Mouse (Mus musculus): ENCODE data around the gene Eif4e3.

Gene Eif4e3

DNA sequence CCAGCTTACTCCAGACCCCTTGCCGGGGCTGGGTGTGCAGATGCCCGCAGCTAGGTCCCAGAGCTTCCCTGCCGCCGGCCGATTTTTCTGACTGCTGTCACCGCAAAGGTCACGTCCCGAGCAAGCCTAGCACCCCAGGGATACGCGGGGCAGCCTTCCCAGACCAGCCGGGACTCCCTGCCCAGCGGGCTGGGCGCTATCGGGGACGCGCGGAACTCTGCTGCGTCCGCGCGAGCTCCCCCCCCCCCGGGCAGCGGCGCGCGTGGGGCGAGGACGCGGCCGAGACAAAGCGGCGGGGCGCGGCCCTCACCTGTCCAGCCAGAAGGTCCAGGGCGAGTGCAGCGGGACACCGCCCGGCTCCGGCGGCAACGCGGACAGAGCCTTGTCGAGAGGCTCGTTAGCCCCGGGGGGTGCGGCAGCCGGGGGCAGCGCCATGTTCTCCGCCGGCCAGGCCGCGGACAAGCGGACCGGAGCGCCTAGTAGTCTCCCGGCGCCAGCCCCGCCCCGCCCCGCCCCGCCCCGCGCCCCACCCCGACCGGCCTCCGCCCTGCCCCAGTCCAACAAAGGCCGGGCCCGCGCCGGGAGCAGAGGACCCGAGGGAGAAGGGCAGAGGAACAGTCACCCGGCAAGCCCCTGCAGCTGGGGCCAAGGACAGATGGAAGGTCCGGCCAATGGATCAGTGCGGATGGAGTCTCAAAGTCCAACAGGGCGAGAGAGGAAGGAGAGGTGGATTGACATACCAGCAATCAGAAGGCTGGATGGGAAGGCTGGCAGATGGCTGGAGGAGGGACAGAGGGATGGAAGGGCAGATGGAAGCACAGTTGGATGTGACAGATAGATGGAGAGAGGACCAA is at the start of gene Eif4e3, which contains the start of gene Gm20696:
TSS of gene Eif4e3 (minus strand) at position 454 of the 854 bp plus-strand sequence.
TSS of gene Gm20696 (minus strand) at position 480 of the 854 bp plus-strand sequence.
- DNase-seq: no peak

- DNase-seq: no peak
These were observed 49.3 kb upstream of the Eif4e3 start for GRCm38 (mm10) chr6:99715913-99716312.

GRCm38 (mm10) chr6:99715191-99715590 is 48.6 kb upstream of the Eif4e3 start:
- no peak for DNase-seq

DNA sequence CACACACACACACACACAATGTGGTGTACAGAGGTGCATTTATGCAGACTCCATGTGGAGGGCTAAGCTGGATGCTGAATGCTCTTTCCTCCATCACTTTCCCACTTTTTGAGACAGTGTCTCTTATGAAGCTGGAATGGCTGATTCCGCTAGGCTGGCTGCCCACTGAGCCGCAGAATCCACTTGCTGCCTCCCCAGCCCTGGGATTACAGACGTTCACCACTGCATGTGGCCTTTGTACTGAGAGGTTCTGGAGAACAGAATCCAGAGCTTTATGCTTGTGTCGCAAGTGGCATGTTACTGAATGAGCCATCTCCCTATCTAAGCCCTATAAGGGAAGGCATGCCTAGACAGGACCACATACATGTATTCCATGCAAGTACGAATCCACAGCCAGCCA is 46.7 kb upstream of the Eif4e3 start:
- no peak for DNase-seq

- no peak for DNase-seq
These were observed 45.1 kb upstream of the Eif4e3 start for GRCm38 (mm10) chr6:99711576-99712101.

- no peak for DNase-seq
These were observed 33.9 kb upstream of the Eif4e3 start for GRCm38 (mm10) chr6:99700484-99700883.

GRCm38 (mm10) chr6:99692916-99693841 is 26.6 kb upstream of the Eif4e3 start:
- peak; percentile 57 for DNase-seq

- peak; percentile 75 for DNase-seq
These were observed 25.8 kb upstream of the Eif4e3 start, which contains the start of gene Gpr27 for GRCm38 (mm10) chr6:99692206-99692915. Gene Gpr27 (plus strand): TSS chr6:99692679.

DNA sequence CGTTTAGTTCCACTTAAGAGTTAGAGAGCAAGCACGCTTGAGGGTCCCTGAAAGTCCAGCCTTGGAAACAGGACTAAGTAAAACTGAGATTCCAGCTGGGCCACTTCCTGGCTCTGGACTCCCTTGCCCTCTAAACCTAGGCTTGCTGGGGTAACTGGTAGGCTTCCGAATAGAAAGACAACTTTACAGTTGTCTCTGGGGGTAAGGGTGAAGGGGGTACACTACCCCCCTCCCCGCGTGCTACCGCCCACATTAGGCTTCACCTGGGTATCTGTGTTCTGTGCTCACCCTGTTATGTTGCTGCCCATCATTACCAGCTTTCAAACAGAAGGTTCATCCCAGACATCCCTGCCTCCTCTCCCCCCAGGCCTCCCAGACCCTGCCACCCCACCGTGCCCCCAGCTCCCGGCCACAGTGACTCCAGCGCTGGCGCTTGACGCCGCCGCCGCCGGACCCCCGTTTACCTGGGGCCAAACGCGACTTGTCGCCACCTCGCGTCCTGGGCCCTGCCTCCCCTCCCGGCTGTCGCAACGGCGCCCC is 25.2 kb upstream of the Eif4e3 start:
- peak; percentile 25 for DNase-seq

DNA sequence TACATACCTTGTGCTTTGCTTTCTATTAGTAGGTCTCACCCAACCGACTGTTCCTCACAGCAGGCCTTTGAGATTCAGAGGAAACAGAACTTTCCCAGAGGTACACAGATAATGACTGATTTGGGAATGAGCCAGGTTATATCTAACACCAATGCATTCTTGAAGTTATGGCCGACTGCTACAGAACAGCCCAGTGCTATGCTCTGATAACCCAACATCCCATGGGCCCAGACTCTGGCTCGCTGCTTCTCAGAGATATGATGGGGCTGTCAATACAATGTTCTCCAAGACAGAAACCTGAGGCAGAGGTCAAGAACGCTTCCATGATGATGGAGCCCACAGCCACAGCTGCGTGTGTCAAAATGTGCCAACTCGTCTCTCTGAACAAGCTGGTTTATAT is 21.9 kb upstream of the Eif4e3 start:
- DNase-seq: no peak

GRCm38 (mm10) chr6:99684899-99685298 is 18.3 kb upstream of the Eif4e3 start:
- no peak for DNase-seq

GRCm38 (mm10) chr6:99683974-99684373 is 17.4 kb upstream of the Eif4e3 start:
- DNase-seq: no peak

- no peak for DNase-seq
These were observed 11.5 kb upstream of the Eif4e3 start for GRCm38 (mm10) chr6:99678108-99678507.

DNA sequence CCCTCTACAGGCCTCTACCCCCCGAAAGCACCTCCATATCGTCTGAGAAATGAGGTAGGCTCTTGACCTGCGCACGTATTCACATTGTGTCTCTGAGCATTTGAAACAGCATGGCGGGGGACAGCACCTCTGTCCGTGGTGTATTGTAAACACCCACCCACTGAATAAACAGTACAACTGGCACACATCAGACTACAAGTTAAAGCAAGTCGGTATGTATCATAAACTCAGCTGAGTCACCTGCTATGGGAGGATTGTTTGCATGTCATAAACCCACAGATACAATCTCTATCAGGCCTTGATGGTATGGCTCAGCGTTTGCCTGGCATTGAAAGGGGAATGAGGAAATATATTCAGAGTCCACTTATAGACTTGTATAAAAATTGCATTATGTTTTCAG is 10.8 kb upstream of the Eif4e3 start:
- no peak for DNase-seq

- no peak for DNase-seq
These were observed 7.9 kb upstream of the Eif4e3 start for GRCm38 (mm10) chr6:99674482-99674881.

GRCm38 (mm10) chr6:99671768-99672167 is 5.2 kb upstream of the Eif4e3 start:
- no peak for DNase-seq

- no peak for DNase-seq
These were observed 4.0 kb upstream of the Eif4e3 start for GRCm38 (mm10) chr6:99670481-99671119.

- peak; percentile 77 for DNase-seq
These were observed 3.1 kb upstream of the Eif4e3 start for GRCm38 (mm10) chr6:99669481-99670325.

DNA sequence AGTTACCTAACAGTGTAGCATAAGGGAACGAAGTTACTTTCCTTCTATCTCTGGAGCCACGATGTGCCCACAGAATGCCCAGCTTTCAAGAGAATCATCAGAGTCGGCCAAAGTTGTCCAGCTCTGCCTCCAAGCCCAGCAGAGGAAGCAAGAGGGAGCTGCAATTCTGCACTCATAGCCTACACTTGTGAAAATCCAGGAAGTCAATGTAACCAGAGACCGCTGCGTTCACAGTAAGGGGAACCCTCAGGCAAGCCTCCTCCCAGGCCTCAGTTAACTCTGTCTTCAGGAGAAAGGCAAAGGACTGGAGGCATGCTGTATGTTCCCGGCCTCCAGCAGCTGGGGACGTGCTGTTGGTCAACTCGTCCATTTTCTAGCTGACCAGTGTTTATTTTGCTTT is 719 bp upstream of the Eif4e3 start:
- no peak for DNase-seq

DNA sequence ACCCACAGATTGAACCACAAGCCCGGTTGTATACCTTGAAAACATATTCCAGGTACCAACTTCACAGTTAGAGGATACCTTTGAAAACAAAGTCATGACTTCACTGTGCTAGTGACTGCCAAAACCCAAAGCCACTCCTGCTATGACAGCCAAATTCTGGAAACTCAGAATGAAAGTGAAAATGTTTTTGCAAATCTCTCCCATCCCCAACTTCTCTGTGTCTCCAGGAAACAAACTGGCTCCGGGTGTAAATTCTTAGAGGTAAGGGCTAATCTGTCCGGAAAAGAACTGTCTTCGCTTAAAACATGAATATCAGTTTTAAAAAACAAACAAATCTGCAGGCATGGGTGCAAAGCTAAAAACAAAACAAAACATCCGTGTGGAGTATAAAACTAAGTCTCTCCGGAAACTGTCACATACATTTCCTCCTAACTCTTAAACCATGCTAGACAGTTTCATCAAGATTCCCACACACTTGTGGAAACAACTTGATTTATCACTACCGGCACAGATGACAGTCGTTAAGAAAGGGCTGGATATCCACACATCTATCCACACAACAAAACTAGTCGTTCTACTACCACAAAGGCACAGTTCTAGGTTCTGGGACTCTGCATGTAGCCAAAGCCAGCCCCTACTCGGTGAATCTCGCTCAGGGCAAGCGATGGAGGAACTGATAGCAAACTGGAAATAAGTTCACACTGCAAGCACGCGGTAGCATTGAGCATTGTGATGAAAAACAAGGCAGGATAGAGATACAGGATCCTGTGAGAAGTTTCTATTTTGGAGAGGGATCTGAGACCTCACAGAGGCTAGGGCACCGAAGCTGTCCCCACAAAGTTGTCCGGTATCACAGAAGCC is 884 bp downstream of the Eif4e3 start:
- DNase-seq: no peak
